Mouse (Mus musculus): ENCODE results near the gene Gm16503. TPM values are rescaled to one million over a fixed set of nuclear protein-coding genes. Genes with fewer than 3 reads are reported as not detected.
A peak's percentile ranks its signal among the peaks of the same experiment; 100 is the strongest.
"Not testable (repeated sequence)": the region's sequence is repeated elsewhere in the genome, so short reads cannot be mapped to it uniquely, and the experiment has no call there.

The Gm16503 gene
- polyA plus RNA-seq (2015; fragmentation: Nextera tagmentation; extraction: Ambion mirVana) = 0.75 and 1.2 TPM in 2 replicates

- H3K27me3 ChIP-seq (replicated peaks); H3K27ac ChIP-seq (replicated peaks); H3K36me3 ChIP-seq; H3K9ac ChIP-seq (replicated peaks); H3K4me3 ChIP-seq (replicated peaks); H3K4me2 ChIP-seq; H3K4me1 ChIP-seq; ATAC-seq (ENCODE audit: low FRiP score): not testable (repeated sequence)
- H3K9me3 ChIP-seq (replicated peaks) = peaks cover 46% of the 10 kb centered on the region
- 90% methylated on average over 3 of the region's 3 CpGs for WGBS
Measured at GRCm38 (mm10) chr4:147539918-147540317, at the start of gene Gm16503. Gene Gm16503, plus strand, starts transcription at chr4:147540218.

- not testable (repeated sequence) for H3K9ac ChIP-seq (replicated peaks); H3K4me2 ChIP-seq; H3K27ac ChIP-seq (replicated peaks); H3K27me3 ChIP-seq (replicated peaks); H3K4me3 ChIP-seq (replicated peaks); H3K4me1 ChIP-seq; ATAC-seq (ENCODE audit: low FRiP score)
- Histone ChIP-seq H3K36me3 (peaks cover 14% of the 10 kb centered on the region; the same call in 1 of the 2 replicates), H3K9me3 (replicated peaks) (peaks cover 45% of the 10 kb centered on the region)
- WGBS = 91% methylated on average over 7 of the region's 7 CpGs
Measured at GRCm38 (mm10) chr4:147492117-147492516, 47.9 kb upstream of the Gm16503 start, which contains the start of gene Zfp982. Gene Zfp982, plus strand, starts transcription at chr4:147492417.

GRCm38 (mm10) chr4:147498772-147499613, 41.0 kb upstream of the Gm16503 start:
- not testable (repeated sequence) for H3K36me3 ChIP-seq; H3K4me1 ChIP-seq; H3K27me3 ChIP-seq (replicated peaks); H3K9ac ChIP-seq (replicated peaks); H3K27ac ChIP-seq (replicated peaks); H3K4me2 ChIP-seq; ATAC-seq (ENCODE audit: low FRiP score); H3K4me3 ChIP-seq (replicated peaks)
- WGBS = 90% methylated on average over 5 of the region's 5 CpGs
- peaks cover 15% of the 10 kb centered on the region; the same call in 1 of the 2 replicates for H3K9me3 ChIP-seq (replicated peaks)

- no peak for ATAC-seq (ENCODE audit: low FRiP score)
- Histone ChIP-seq H3K36me3 (peaks cover 8% of the 10 kb centered on the region), H3K27ac (replicated peaks) (no peak overlapping the region), H3K9me3 (replicated peaks) (peaks cover 24% of the 10 kb centered on the region), H3K4me3 (replicated peaks) (no peak overlapping the region), H3K4me2 (no peak overlapping the region), H3K4me1 (no peaks in the 10 kb centered on the region), H3K27me3 (replicated peaks) (no peaks in the 10 kb centered on the region), H3K9ac (replicated peaks) (no peak overlapping the region)
- WGBS = 87% methylated on average over 2 of the region's 2 CpGs
Measured at GRCm38 (mm10) chr4:147509174-147509573, 30.8 kb upstream of the Gm16503 start.

- no peaks in the 10 kb centered on the region for H3K4me1 ChIP-seq
- H3K27ac ChIP-seq (replicated peaks) = no peak overlapping the region
- H3K4me2 ChIP-seq = no peak overlapping the region
- H3K9me3 ChIP-seq (replicated peaks) = peaks cover 76% of the 10 kb centered on the region
- 0 out of 2 replicates have a peak, but pooled peaks have one; percentile 13 for ATAC-seq (ENCODE audit: low FRiP score)
- no peaks in the 10 kb centered on the region for H3K27me3 ChIP-seq (replicated peaks)
- no peaks in the 10 kb centered on the region for H3K36me3 ChIP-seq
- H3K4me3 ChIP-seq (replicated peaks) = no peak overlapping the region
- WGBS = 70% methylated on average over 2 of the region's 2 CpGs
- no peak overlapping the region for H3K9ac ChIP-seq (replicated peaks)
Measured at GRCm38 (mm10) chr4:147518981-147519380, 21.0 kb upstream of the Gm16503 start.

- Histone ChIP-seq H3K9ac (replicated peaks) (no peak overlapping the region), H3K27ac (replicated peaks) (no peak overlapping the region), H3K4me3 (replicated peaks) (no peak overlapping the region), H3K4me1 (no peaks in the 10 kb centered on the region), H3K36me3 (no peaks in the 10 kb centered on the region), H3K27me3 (replicated peaks) (no peaks in the 10 kb centered on the region), H3K9me3 (replicated peaks) (peaks cover 74% of the 10 kb centered on the region), H3K4me2 (no peak overlapping the region)
- ATAC-seq (ENCODE audit: low FRiP score) = no peak
Measured at GRCm38 (mm10) chr4:147520100-147520499, 19.9 kb upstream of the Gm16503 start.

- WGBS = 92% methylated on average over 1 of the region's 1 CpGs
- H3K9me3 ChIP-seq (replicated peaks) = peaks cover 66% of the 10 kb centered on the region
- H3K4me3 ChIP-seq (replicated peaks) = no peak overlapping the region
- H3K27me3 ChIP-seq (replicated peaks) = no peaks in the 10 kb centered on the region
- H3K4me1 ChIP-seq = no peaks in the 10 kb centered on the region
- no peak overlapping the region for H3K9ac ChIP-seq (replicated peaks)
- no peak overlapping the region for H3K27ac ChIP-seq (replicated peaks)
- no peak overlapping the region for H3K4me2 ChIP-seq
- H3K36me3 ChIP-seq = no peaks in the 10 kb centered on the region
- ATAC-seq (ENCODE audit: low FRiP score) = no peak
Measured at GRCm38 (mm10) chr4:147525125-147525524, 14.9 kb upstream of the Gm16503 start.

- Histone ChIP-seq H3K27ac (replicated peaks) (no peak overlapping the region), H3K27me3 (replicated peaks) (no peaks in the 10 kb centered on the region), H3K9me3 (replicated peaks) (peaks cover 45% of the 10 kb centered on the region), H3K4me2 (no peak overlapping the region), H3K4me1 (no peaks in the 10 kb centered on the region), H3K36me3 (no peaks in the 10 kb centered on the region), H3K4me3 (replicated peaks) (no peak overlapping the region), H3K9ac (replicated peaks) (no peak overlapping the region)
- WGBS = 89% methylated on average over 1 of the region's 1 CpGs
- ATAC-seq (ENCODE audit: low FRiP score) = no peak
Measured at GRCm38 (mm10) chr4:147530366-147530765, 9.7 kb upstream of the Gm16503 start.

- not testable (repeated sequence) for ATAC-seq (ENCODE audit: low FRiP score); H3K36me3 ChIP-seq; H3K4me3 ChIP-seq (replicated peaks); H3K9ac ChIP-seq (replicated peaks); H3K27ac ChIP-seq (replicated peaks); H3K27me3 ChIP-seq (replicated peaks); H3K4me2 ChIP-seq; H3K4me1 ChIP-seq
- H3K9me3 ChIP-seq (replicated peaks) = peaks cover 37% of the 10 kb centered on the region
Measured at GRCm38 (mm10) chr4:147535916-147536315, 4.1 kb upstream of the Gm16503 start.

- no peak overlapping the region for H3K4me2 ChIP-seq
- H3K36me3 ChIP-seq = 0 out of 2 replicates have a peak, but pooled peaks cover 3% of the 10 kb centered on the region
- H3K4me1 ChIP-seq = no peaks in the 10 kb centered on the region
- 84% methylated on average over 2 of the region's 2 CpGs for WGBS
- H3K9ac ChIP-seq (replicated peaks) = no peak overlapping the region
- no peaks in the 10 kb centered on the region for H3K27me3 ChIP-seq (replicated peaks)
- H3K27ac ChIP-seq (replicated peaks) = no peak overlapping the region
- H3K9me3 ChIP-seq (replicated peaks) = peaks cover 38% of the 10 kb centered on the region
- H3K4me3 ChIP-seq (replicated peaks) = no peak overlapping the region
- no peak for ATAC-seq (ENCODE audit: low FRiP score)
Measured at GRCm38 (mm10) chr4:147537702-147538101, 2.3 kb upstream of the Gm16503 start.

GRCm38 (mm10) chr4:147541105-147541504, 1.1 kb downstream of the Gm16503 start:
- H3K4me1 ChIP-seq = no peaks in the 10 kb centered on the region
- ATAC-seq (ENCODE audit: low FRiP score) = no peak

GRCm38 (mm10) chr4:147553071-147553470, 13.1 kb downstream of the Gm16503 start, which contains the start of gene Zfp985:
Gene Zfp985, plus strand, starts transcription at chr4:147553277.
- H3K4me3 ChIP-seq (replicated peaks); H3K4me2 ChIP-seq; H3K36me3 ChIP-seq; H3K27me3 ChIP-seq (replicated peaks); H3K27ac ChIP-seq (replicated peaks); H3K9me3 ChIP-seq (replicated peaks); H3K9ac ChIP-seq (replicated peaks); H3K4me1 ChIP-seq; ATAC-seq (ENCODE audit: low FRiP score): not testable (repeated sequence)
- WGBS = 70% methylated on average over 5 of the region's 5 CpGs

More at GRCm38 (mm10) chr4:147541105-147541504, 1.1 kb downstream of the Gm16503 start:
- 0 out of 2 replicates have a peak, but pooled peaks cover 3% of the 10 kb centered on the region for H3K36me3 ChIP-seq
- no peak overlapping the region for H3K4me3 ChIP-seq (replicated peaks)
- no peak overlapping the region for H3K4me2 ChIP-seq
- H3K9ac ChIP-seq (replicated peaks) = no peak overlapping the region
- peaks cover 38% of the 10 kb centered on the region for H3K9me3 ChIP-seq (replicated peaks)
- no peaks in the 10 kb centered on the region for H3K27me3 ChIP-seq (replicated peaks)
- no peak overlapping the region for H3K27ac ChIP-seq (replicated peaks)

Data from neural tube, embryonic 15.5 days (tissue).